Mouse (Mus musculus): ENCODE data around the gene Gm45261.
A peak's percentile ranks its signal among the peaks of the same experiment; 100 is the strongest.

The Gm45261 gene

GRCm38 (mm10) chr1:80409467-80410105 is 51.7 kb downstream of the Gm45261 start:
- no peak for DNase-seq

- peak; percentile 63 to 88 for DNase-seq
Observed at GRCm38 (mm10) chr1:80408586-80408985, 52.7 kb downstream of the Gm45261 start.

GRCm38 (mm10) chr1:80404196-80404595 is 57.1 kb downstream of the Gm45261 start:
- no peak for DNase-seq

GRCm38 (mm10) chr1:80403366-80403893 is 57.8 kb downstream of the Gm45261 start:
- no peak for DNase-seq

GRCm38 (mm10) chr1:80401961-80402360 is 59.3 kb downstream of the Gm45261 start:
- DNase-seq = no peak
